Mouse (Mus musculus) embryonic facial prominence, embryonic 15.5 days (tissue): Measurements from ENCODE around the gene Csnk1d. TPM values are rescaled to one million over a fixed set of nuclear protein-coding genes. Genes with fewer than 3 reads are reported as not detected.

Source experiments
- polyA plus RNA-seq: library from polyadenylated mRNA; unstranded; fragments of >200 nt; fragmentation: Nextera tagmentation; extraction: Ambion mirVana; gene quantifications from 2 replicates; pipeline ENCODE4 v1.2.1, GENCODE M21; 2015

Gene Csnk1d
- polyA plus RNA-seq, 1 experiment from 2014 or later: 125 TPM

Other genes with a start within 250 kb of the Csnk1d start
- gene Hmga1b, start 228.5 kb downstream of the Csnk1d start, polyA plus RNA-seq: 3.8 and 5.9 TPM in 2 replicates
- gene Rfng, start 207.1 kb downstream of the Csnk1d start, polyA plus RNA-seq: 56.0 and 62.0 TPM in 2 replicates
- gene Gps1, start 207.1 kb downstream of the Csnk1d start, polyA plus RNA-seq: 205 and 214 TPM in 2 replicates
- gene Dus1l, start 194.9 kb downstream of the Csnk1d start, polyA plus RNA-seq: 61.4 and 64.4 TPM in 2 replicates
- gene Fasn, start 166.8 kb downstream of the Csnk1d start, polyA plus RNA-seq: 46.2 and 48.8 TPM in 2 replicates
- 6.2 and 7.4 TPM in 2 replicates for gene Ccdc57, start 58.5 kb downstream of the Csnk1d start, polyA plus RNA-seq
- gene Slc16a3, start 42.9 kb downstream of the Csnk1d start, polyA plus RNA-seq: 67.2 and 72.2 TPM in 2 replicates
- 0.46 and 1.1 TPM in 2 replicates for gene Cd7, start 48.1 kb upstream of the Csnk1d start, polyA plus RNA-seq
- 1.2 and 1.3 TPM in 2 replicates for gene Sectm1b, start 72.2 kb upstream of the Csnk1d start, polyA plus RNA-seq
- gene Sectm1a, start 89.9 kb upstream of the Csnk1d start, polyA plus RNA-seq: 0.83 and 1.1 TPM in 2 replicates
- gene Tex19.2, start 127.3 kb upstream of the Csnk1d start, polyA plus RNA-seq: not detected in 2 replicates
- 0.15 TPM in 1 of 2 replicates, not detected in the other for gene Tex19.1, start 154.8 kb upstream of the Csnk1d start, polyA plus RNA-seq
- gene Uts2r, start 168.9 kb upstream of the Csnk1d start, polyA plus RNA-seq: 0.71 and 0.72 TPM in 2 replicates
- gene Hexdc, start 213.1 kb upstream of the Csnk1d start, polyA plus RNA-seq: 10.0 and 12.2 TPM in 2 replicates
- 20.8 and 21.9 TPM in 2 replicates for gene Ogfod3, start 213.4 kb upstream of the Csnk1d start, polyA plus RNA-seq
- 43.2 and 44.8 TPM in 2 replicates for gene Cybc1, start 238.0 kb upstream of the Csnk1d start, polyA plus RNA-seq
- 53.8 and 56.2 TPM in 2 replicates for gene Narf, start 245.9 kb upstream of the Csnk1d start, polyA plus RNA-seq